Mouse (Mus musculus) neural tube, embryonic 10.5 days (tissue): ENCODE measurements at regions not wholly inside any gene's neighbourhood (a gene's known extent, or its start where the extent isn't known, plus 50 kb on each side); places are given as distances from the start of the nearest gene placed in this dataset.

ENCODE experiments used
- DNase-seq: peaks from one replicate; pipeline ENCODE4 v3.0.0-alpha.2; 2017; ENCODE audit warnings: low spot score; ENCODE audit errors: extremely low spot score

- DNase-seq = no peak
Measured at GRCm38 (mm10) chr9:73319704-73320307, 206.6 kb downstream of the Rsl24d1 start.

- DNase-seq = no peak
Measured at GRCm38 (mm10) chr9:73331066-73331465, 217.8 kb downstream of the Rsl24d1 start.

DNA sequence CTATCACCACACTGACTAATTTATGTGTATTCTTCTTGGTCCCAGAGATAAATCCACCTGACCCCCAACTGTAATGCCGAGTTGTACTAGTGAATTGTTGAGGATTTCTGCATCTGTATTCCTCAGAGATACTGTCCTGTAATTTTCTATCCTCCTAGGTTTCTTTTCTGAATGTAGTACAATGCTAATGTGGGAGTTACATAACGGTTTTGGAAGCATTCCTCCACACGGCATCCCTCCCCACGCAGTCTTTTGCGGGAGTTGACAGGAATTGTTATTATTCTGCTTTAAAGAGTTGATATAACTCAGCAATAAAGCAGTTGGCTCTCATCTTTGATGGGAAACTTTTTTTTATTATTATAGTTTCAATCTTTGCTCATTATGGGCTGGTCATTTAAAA, 222.8 kb downstream of the Rsl24d1 start:
- DNase-seq = no peak

- DNase-seq = no peak
Measured at GRCm38 (mm10) chr9:73337045-73337740, 224.0 kb downstream of the Rsl24d1 start.

DNA sequence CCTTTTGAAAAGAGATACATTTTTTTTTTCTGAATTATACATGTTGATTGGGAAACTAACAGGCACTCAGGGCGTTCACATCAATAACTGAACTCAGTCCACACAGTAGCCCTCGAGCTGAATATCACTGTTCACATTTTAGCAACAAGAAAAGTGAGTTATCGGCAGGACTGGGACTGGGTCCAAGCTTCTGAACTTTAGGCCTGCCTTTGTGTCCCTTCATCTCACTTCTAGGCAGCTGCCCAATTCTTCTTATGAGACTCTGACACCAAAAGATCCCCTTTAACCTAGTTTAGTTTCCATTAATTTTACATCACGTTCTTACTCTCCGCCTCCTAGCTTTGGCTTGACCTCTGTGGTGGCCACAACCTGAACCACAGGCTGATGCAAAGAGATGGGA, 242.7 kb downstream of the Rsl24d1 start:
- no peak for DNase-seq

DNA sequence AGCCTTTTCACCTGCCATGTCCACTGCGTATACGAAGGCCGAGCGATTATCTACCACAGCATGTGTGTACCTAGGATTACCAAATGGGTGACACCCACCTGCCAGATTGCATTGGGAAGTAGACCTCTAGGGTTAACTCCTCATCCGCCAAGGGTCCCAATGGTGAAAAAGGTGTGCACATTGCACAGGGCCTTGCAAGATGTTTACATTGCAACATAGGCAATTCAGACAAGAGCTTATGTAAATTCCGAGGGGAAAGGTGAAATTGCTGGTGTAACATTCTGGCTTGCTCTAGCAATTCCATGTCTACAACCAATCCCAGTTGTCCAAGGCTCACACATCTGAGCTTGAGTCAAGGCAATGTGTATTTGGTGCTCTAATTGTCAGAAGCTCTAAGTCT, 245.7 kb downstream of the Rsl24d1 start:
- no peak for DNase-seq

DNA sequence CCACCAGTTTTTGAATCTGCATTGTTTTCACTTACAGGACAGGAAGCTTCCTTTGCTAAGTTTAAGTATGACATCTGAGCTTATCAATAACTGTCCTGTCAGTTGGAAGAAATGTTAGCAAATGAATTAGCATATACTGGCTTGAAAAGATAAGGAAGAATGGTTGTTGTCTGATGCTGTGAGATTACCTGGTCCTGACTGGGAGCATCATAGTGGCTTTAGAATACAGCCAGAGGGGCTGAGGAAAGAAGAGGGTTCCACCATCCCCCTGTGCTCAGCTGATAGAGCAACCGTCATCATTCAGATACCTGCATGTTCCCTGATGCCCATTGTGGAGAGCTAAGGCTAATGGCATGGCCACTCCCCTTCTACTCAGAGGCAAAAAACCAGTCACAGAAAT, 267.5 kb downstream of the Rsl24d1 start:
- DNase-seq = no peak

GRCm38 (mm10) chr9:73392036-73392435, 278.8 kb downstream of the Rsl24d1 start:
- no peak for DNase-seq

GRCm38 (mm10) chr9:73413367-73413930, 300.2 kb downstream of the Rsl24d1 start:
- no peak for DNase-seq

- DNase-seq = no peak
Measured at GRCm38 (mm10) chr9:73416084-73416777, 303.0 kb downstream of the Rsl24d1 start.
